Mouse (Mus musculus): ENCODE results near the gene Zbtb5.

GRCm38 (mm10) chr4:44963156-44963555 lies 49.1 kb downstream of the Zbtb5 start:
- TF ChIP-seq CTCF (IDR thresholded peaks at IDR 0.05; ENCODE audit: low read depth, low read length) (no peak), GATA1 (IDR thresholded peaks at IDR 0.05; ENCODE audit: borderline replicate concordance, low read length) (no peak), GATA2 (IDR thresholded peaks at IDR 0.05; ENCODE audit: borderline replicate concordance, low read depth, low read length) (no peak), TAL1 (conservative IDR thresholded peaks at IDR 0.05; ENCODE audit: low read depth, low read length) (no peak), POLR2AphosphoS5 (IDR thresholded peaks at IDR 0.05; ENCODE audit: insufficient replicate concordance, low read depth, low read length) (no peak)
